Mouse (Mus musculus): ENCODE data around the gene Tle3. TPM values are rescaled to one million over a fixed set of nuclear protein-coding genes. Genes with fewer than 3 reads are reported as not detected.

Gene Tle3
- total RNA-seq (2015) (113 and 146 TPM in 2 replicates), total RNA-seq (2017) (79.4 and 92.9 TPM in 2 replicates)

DNA sequence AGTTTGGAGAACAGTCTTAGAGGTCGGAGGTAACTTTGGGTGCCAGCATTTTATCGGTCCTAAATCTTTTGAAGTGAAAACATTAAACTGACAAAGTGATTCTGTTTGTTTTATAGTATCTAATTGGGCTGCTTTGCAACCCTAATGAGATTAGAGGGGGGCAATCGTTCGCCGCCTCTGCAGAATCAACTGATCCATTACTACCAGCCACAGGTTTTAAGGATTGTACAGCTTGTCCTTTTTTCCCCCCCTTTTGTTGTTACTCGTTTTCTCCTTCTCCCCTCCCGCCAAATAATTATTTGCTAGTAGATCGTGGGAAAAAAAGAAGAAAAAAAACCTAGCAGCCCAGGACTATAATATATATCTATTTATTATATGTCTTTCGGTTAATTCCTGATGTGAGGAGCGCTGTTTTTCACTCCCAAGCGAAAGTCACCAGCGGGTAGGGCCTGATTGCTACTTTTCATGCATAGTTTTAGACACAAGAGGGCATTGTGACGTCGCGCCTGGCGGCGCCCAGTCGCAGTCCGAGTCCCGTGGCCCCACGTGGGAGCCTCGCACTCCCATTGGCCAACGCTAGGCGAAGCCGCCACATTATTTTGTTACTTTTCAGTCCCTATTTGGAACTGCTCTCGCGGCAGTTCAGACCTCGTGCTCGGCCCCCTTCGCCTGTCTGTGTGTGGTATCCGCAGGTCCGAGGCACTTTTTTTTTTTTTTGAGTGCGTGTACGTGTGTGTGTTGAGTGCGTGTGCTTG lies at the start of gene Tle3:
TSS of gene Tle3 (plus strand) at position 612 of the 755 bp plus-strand sequence.
- ATAC-seq (ENCODE audit: poor library complexity, severe bottlenecking), result peak; percentile 58

DNA sequence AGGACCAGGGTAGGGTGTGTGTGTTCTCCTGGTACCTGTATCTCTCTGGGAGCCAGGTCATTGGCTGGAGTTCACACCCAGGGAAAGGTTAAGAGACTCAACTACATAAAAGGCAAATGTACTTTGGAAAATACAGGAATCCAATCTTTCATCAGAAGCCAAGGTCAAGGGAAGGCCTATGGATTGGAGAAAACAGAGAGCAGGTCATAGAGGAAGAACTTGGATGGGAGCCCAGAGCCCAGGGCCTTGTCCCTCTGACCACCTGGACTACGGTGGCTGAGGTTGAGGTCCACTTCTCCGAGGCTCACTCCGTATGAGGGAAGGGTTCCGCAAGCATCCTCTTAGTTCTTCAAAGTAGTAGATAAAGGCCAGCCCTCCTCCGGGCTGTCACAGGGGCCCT lies 48.9 kb upstream of the Tle3 start:
- no peak for ATAC-seq (ENCODE audit: poor library complexity, severe bottlenecking)

- ATAC-seq (ENCODE audit: poor library complexity, severe bottlenecking), result no peak
Observed at GRCm38 (mm10) chr9:61323879-61324278, 48.3 kb upstream of the Tle3 start.

GRCm38 (mm10) chr9:61324354-61324753 lies 47.8 kb upstream of the Tle3 start:
- ATAC-seq (ENCODE audit: poor library complexity, severe bottlenecking), result no peak

DNA sequence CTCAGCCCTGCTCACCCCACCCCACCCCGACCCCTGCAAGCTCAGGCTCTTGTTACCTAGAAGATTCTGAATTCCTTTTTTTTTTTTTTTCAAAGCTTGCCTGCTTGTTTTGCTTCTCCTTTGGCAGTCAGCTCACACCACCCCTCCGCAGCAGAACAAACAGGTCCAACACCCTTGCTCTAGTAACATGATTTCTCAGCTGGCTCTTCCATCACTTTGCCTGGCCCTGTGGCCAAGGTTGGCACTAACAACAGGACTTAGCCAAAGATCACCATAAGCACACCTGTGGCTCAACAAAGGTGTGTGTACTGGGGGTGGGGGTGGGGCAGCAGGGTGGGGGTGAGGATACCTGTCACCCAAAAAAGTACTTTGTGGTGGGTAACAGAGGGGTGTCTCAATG lies 47.2 kb upstream of the Tle3 start:
- no peak for ATAC-seq (ENCODE audit: poor library complexity, severe bottlenecking)

GRCm38 (mm10) chr9:61325931-61326351 lies 46.2 kb upstream of the Tle3 start:
- no peak for ATAC-seq (ENCODE audit: poor library complexity, severe bottlenecking)

DNA sequence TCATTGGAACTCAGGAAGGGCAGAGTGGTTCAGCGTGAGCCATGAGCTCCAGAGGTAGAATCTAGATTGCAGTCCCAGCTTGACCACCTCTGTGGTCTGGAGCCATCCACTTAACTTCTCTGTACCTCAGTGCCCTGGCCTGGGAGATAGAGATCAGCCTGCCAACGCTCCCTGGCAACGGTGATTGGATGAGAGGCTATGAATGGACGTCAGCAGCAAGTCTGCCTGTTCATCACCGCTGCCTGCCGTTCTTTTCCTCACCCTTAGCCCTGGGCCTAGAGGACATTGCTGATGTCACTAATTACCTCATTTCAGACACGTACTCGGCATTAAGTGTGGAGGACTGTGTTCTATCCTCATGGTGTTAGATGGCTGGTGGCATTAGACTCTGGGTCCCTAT lies 45.2 kb upstream of the Tle3 start:
- ATAC-seq (ENCODE audit: poor library complexity, severe bottlenecking), result no peak

DNA sequence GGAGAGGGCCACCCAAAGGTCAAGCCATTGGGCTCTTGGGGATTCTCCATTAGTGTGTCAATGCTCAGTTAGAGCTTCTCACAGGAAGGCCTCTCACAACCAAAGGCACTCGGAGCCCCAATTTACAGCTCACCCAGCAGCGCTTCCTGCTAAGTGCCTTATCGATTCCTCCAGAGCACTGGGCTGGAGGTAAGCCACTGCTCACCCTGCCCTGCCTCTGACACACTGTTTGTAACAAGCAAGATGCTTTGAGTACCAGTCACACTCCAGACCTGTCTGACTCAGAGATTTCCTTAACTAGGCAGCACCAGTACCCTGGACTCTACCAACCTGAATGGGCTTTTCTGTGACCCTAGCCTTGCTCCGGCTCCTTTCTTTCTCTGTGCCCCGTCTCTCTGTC lies 44.0 kb upstream of the Tle3 start:
- no peak for ATAC-seq (ENCODE audit: poor library complexity, severe bottlenecking)

- 0 out of 2 replicates have a peak, but pooled peaks have one; percentile 43 for ATAC-seq (ENCODE audit: poor library complexity, severe bottlenecking)
Observed at GRCm38 (mm10) chr9:61330747-61331146, 41.4 kb upstream of the Tle3 start.

DNA sequence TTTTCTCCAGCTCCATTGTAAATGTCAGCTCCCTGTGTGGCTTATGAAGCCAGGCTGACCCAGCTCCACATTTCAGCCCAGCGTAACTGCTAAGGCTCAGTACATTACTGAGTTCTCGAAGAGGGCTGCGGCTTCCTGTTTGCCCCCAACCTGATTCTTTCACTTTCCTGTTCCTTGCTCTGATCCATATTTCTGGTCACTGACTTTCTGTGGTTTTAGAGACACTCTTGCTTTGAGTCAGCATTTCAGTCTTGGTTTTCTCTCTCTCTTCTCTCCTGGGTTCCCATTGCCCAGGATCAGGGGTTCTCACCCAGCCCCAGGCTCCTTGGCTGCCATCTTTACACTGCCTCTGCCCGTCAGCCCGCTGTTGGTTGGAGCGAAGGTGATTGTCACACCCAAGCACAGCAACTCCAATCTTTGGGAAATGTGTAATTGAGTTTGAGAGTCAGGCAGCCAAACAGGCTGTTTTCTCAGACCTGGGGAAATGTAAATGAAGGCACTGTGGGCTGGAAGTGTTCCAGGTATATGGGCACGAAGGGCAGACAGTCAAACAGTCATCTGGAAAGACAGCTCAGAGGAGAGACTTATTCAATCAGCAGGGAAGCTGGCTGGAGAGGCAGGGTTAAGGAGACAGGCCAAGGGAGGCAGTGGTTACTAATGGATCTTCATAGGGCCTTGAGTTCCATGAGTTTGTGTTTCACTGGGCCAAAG lies 39.8 kb upstream of the Tle3 start:
- ATAC-seq (ENCODE audit: poor library complexity, severe bottlenecking), result peak; percentile 41; the same call in 1 of the 2 replicates

GRCm38 (mm10) chr9:61336179-61336578 lies 36.0 kb upstream of the Tle3 start:
- no peak for ATAC-seq (ENCODE audit: poor library complexity, severe bottlenecking)

- ATAC-seq (ENCODE audit: poor library complexity, severe bottlenecking), result no peak
Observed at GRCm38 (mm10) chr9:61336591-61337587, 35.3 kb upstream of the Tle3 start.

- 0 out of 2 replicates have a peak, but pooled peaks have one; percentile 27 for ATAC-seq (ENCODE audit: poor library complexity, severe bottlenecking)
Observed at GRCm38 (mm10) chr9:61337665-61338064, 34.5 kb upstream of the Tle3 start.

- ATAC-seq (ENCODE audit: poor library complexity, severe bottlenecking), result no peak
Observed at GRCm38 (mm10) chr9:61339311-61339710, 32.9 kb upstream of the Tle3 start.

DNA sequence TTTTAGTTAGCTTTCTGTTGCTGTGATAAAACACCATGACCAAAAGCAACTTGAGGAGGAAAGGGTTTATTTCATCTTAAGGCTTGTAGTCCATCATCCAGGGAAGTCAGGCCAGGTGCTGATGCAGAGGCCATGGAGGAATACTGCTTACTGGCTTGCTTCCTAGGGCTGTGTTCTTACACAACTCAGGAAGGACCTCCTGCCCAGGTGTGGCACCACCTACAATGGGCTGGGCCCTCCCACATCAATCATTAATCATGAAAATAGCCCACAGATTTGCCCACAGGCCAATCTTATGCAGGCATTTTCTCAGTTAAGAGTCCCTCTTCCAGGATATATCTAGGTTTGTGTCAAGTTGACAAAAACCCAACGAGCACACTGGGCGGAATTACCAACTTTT lies 31.8 kb upstream of the Tle3 start:
- ATAC-seq (ENCODE audit: poor library complexity, severe bottlenecking), result no peak

- no peak for ATAC-seq (ENCODE audit: poor library complexity, severe bottlenecking)
Observed at GRCm38 (mm10) chr9:61342297-61342696, 29.9 kb upstream of the Tle3 start.

GRCm38 (mm10) chr9:61344684-61345083 lies 27.5 kb upstream of the Tle3 start:
- ATAC-seq (ENCODE audit: poor library complexity, severe bottlenecking), result no peak

DNA sequence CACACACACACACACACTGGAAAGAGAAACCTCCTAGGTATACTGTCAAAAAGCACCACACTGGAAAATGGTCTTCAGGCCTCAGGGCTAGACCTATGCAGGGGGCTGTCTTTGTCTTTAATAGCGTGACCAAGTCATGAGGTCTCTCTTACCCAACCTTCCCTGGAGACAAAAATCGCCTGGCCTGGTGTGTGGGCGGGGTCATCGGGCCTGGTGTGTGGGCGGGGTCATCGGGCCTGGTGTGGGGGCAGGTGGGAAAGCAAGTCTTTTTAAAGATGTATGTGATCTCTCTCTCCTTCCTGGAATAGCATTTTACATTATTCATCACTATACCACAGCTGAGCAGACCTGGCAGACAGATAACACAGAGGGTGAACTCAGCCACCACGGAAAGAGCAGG lies 25.2 kb upstream of the Tle3 start:
- ATAC-seq (ENCODE audit: poor library complexity, severe bottlenecking), result no peak

DNA sequence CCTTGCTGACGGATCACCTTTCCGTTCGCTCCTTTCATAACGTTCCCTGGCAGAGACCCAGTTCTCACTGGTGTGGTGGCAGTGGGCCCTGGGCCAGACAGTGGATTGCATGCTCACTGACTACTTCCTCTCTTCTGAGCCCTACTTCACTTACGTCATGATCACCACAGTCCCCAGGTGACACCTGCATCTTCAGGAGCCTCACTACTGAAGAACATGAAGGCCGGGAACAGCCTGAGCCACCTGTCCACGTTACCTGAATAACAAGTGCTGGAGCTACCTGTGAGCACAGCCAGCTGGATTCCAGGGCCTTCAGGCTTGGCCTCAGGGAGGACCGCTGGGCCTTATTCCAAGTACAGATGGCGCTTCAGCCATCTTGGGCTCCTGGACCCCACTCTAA lies 24.1 kb upstream of the Tle3 start:
- peak; percentile 68 for ATAC-seq (ENCODE audit: poor library complexity, severe bottlenecking)

DNA sequence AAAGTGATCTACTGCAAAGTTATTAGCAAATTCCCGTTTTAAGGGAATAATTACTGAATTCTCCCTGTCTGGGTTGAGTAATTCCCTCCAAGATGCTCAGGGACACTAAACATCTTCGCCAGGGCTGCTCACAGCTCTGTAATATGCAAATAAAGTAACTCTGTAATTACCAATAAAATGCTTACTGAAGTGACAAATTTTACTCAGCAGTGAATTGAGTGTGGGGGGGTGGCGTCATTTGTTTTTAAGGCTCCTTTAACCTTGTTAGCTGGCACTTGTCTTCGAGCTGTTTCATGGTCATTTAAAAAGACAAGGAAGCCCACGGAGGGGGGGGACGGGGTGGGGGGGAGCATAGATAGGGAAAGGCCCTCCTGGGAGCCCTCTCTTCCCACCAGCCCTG lies 23.6 kb upstream of the Tle3 start:
- no peak for ATAC-seq (ENCODE audit: poor library complexity, severe bottlenecking)

GRCm38 (mm10) chr9:61349697-61350096 lies 22.5 kb upstream of the Tle3 start:
- ATAC-seq (ENCODE audit: poor library complexity, severe bottlenecking), result peak; percentile 93
